Mouse (Mus musculus): ENCODE measurements around the gene Sgsm2.

The Sgsm2 gene

GRCm38 (mm10) chr11:74881979-74882378 is 14.9 kb downstream of the Sgsm2 start:
- no peak for DNase-seq

GRCm38 (mm10) chr11:74880999-74881398 is 15.9 kb downstream of the Sgsm2 start:
- DNase-seq = no peak

- DNase-seq = peak; percentile 79
These were observed 20.1 kb downstream of the Sgsm2 start for GRCm38 (mm10) chr11:74876801-74877200.

- no peak for DNase-seq
These were observed 22.2 kb downstream of the Sgsm2 start for GRCm38 (mm10) chr11:74874630-74875029.

- DNase-seq = peak; percentile 21
These were observed 25.8 kb downstream of the Sgsm2 start for GRCm38 (mm10) chr11:74870991-74871622.

GRCm38 (mm10) chr11:74870544-74870943 is 26.3 kb downstream of the Sgsm2 start:
- no peak for DNase-seq

- DNase-seq = no peak
These were observed 27.3 kb downstream of the Sgsm2 start for GRCm38 (mm10) chr11:74869603-74870002.

- DNase-seq = no peak
These were observed 28.7 kb downstream of the Sgsm2 start for GRCm38 (mm10) chr11:74868046-74868760.

GRCm38 (mm10) chr11:74867181-74867580 is 29.7 kb downstream of the Sgsm2 start:
- DNase-seq = no peak

GRCm38 (mm10) chr11:74866640-74867039 is 30.2 kb downstream of the Sgsm2 start:
- DNase-seq = no peak

GRCm38 (mm10) chr11:74865252-74865651 is 31.6 kb downstream of the Sgsm2 start:
- DNase-seq = no peak

GRCm38 (mm10) chr11:74864421-74864820 is 32.4 kb downstream of the Sgsm2 start:
- DNase-seq = no peak

- peak; percentile 47 for DNase-seq
These were observed 33.4 kb downstream of the Sgsm2 start for GRCm38 (mm10) chr11:74863471-74863870.

GRCm38 (mm10) chr11:74862129-74862528 is 34.7 kb downstream of the Sgsm2 start:
- DNase-seq = no peak

- DNase-seq = no peak
These were observed 39.1 kb downstream of the Sgsm2 start for GRCm38 (mm10) chr11:74857756-74858155.

- no peak for DNase-seq
These were observed 45.7 kb downstream of the Sgsm2 start for GRCm38 (mm10) chr11:74850998-74851661.

GRCm38 (mm10) chr11:74847919-74848521 is 48.8 kb downstream of the Sgsm2 start:
- peak; percentile 82 for DNase-seq

- DNase-seq = no peak
These were observed 51.1 kb downstream of the Sgsm2 start for GRCm38 (mm10) chr11:74845784-74846183.

- no peak for DNase-seq
These were observed 53.1 kb downstream of the Sgsm2 start for GRCm38 (mm10) chr11:74843761-74844160.

GRCm38 (mm10) chr11:74843435-74843714 is 53.5 kb downstream of the Sgsm2 start:
- no peak for DNase-seq

GRCm38 (mm10) chr11:74842656-74843434 is 54.0 kb downstream of the Sgsm2 start:
- DNase-seq = no peak

GRCm38 (mm10) chr11:74842045-74842444 is 54.8 kb downstream of the Sgsm2 start:
- no peak for DNase-seq

- DNase-seq = no peak
These were observed 55.5 kb downstream of the Sgsm2 start for GRCm38 (mm10) chr11:74841366-74841765.

Measured in embryo, embryonic 11 days (tissue).